Mouse (Mus musculus) ES-E14 (cell line): Measurements from ENCODE around the gene Hsd17b6.

Experiments
- CHD2 ChIP-seq: IDR thresholded peaks from 2 replicates; pipeline ENCODE4 v1.6.1; 2014; ENCODE audit warnings: mild to moderate bottlenecking, low read depth, low read length, inconsistent platforms
- HCFC1 ChIP-seq: IDR thresholded peaks from 2 replicates; pipeline ENCODE4 v1.6.1; 2012; ENCODE audit warnings: low read length, inconsistent platforms, borderline replicate concordance; ENCODE audit not compliant: insufficient read depth
- MAFK ChIP-seq: IDR thresholded peaks from 2 replicates; pipeline ENCODE4 v1.6.1; 2014; ENCODE audit warnings: mild to moderate bottlenecking, low read depth, low read length, inconsistent platforms; ENCODE audit not compliant: insufficient read depth
- ZC3H11A ChIP-seq: IDR thresholded peaks from 2 replicates; pipeline ENCODE4 v1.6.1; 2012; ENCODE audit warnings: low read depth, mild to moderate bottlenecking, inconsistent platforms, low read length, borderline replicate concordance
- ZNF384 ChIP-seq: IDR thresholded peaks from 2 replicates; pipeline ENCODE4 v1.6.1; 2012; ENCODE audit warnings: low read depth, low read length, inconsistent platforms

- TF ChIP-seq HCFC1 (no peak), CHD2 (no peak), ZC3H11A (no peak), MAFK (no peak), ZNF384 (no peak)
These were observed 2.5 kb downstream of the Hsd17b6 start for GRCm38 (mm10) chr10:128004918-128005317.
